Mouse (Mus musculus): ENCODE measurements at regions not wholly inside any gene's neighbourhood (a gene's known extent, or its start where the extent isn't known, plus 50 kb on each side); places are given as distances from the start of the nearest gene placed in this dataset.

- DNase-seq (ENCODE audit: low spot score) (no peak), ATAC-seq (ENCODE audit: insufficient read depth, low read depth) (no peak)
- Histone ChIP-seq H3K4me1 (ENCODE audit: control insufficient read depth, insufficient read depth) (no peaks in the 10 kb centered on the region), H3K4me2 (ENCODE audit: low read depth, low read length) (no peak overlapping the region), H3K4me3 (ENCODE audit: low read depth, low read length) (no peak overlapping the region), H3K27me3 (ENCODE audit: control insufficient read depth, insufficient read depth, low read length) (no peaks in the 10 kb centered on the region), H3K27ac (ENCODE audit: low read depth) (no peak overlapping the region), H3K9me3 (replicated peaks; ENCODE audit: control insufficient read depth, low read length) (no peaks in the 10 kb centered on the region), H3K9ac (replicated peaks; ENCODE audit: low read depth, low read length) (no peak overlapping the region), H3K36me3 (replicated peaks; ENCODE audit: control insufficient read depth, insufficient read depth, low read length) (no peaks in the 10 kb centered on the region)
- TF ChIP-seq EP300 (IDR thresholded peaks at IDR 0.05; ENCODE audit: low read depth), result no peak
- no peak for TF ChIP-seq CTCF (IDR thresholded peaks at IDR 0.05; ENCODE audit: low read depth)
- 88% methylated on average over 7 of the region's 7 CpGs for WGBS
Observed at GRCm38 (mm10) chr13:115178175-115178917, 76.6 kb upstream of the Itga1 start.

- DNase-seq (ENCODE audit: low spot score) (no peak), ATAC-seq (ENCODE audit: insufficient read depth, low read depth) (no peak)
- no peaks in the 10 kb centered on the region for H3K27me3 ChIP-seq (ENCODE audit: control insufficient read depth, insufficient read depth, low read length)
- no peak overlapping the region for H3K9ac ChIP-seq (replicated peaks; ENCODE audit: low read depth, low read length)
- no peak overlapping the region for H3K4me3 ChIP-seq (ENCODE audit: low read depth, low read length)
- no peak for TF ChIP-seq EP300 (IDR thresholded peaks at IDR 0.05; ENCODE audit: low read depth)
- no peak for TF ChIP-seq CTCF (IDR thresholded peaks at IDR 0.05; ENCODE audit: low read depth)
- no peak overlapping the region for H3K4me2 ChIP-seq (ENCODE audit: low read depth, low read length)
- H3K4me1 ChIP-seq (ENCODE audit: control insufficient read depth, insufficient read depth), result no peaks in the 10 kb centered on the region
- WGBS, result 56% methylated on average over 7 of the region's 7 CpGs
- H3K27ac ChIP-seq (ENCODE audit: low read depth), result no peak overlapping the region
- H3K9me3 ChIP-seq (replicated peaks; ENCODE audit: control insufficient read depth, low read length), result no peaks in the 10 kb centered on the region
- no peaks in the 10 kb centered on the region for H3K36me3 ChIP-seq (replicated peaks; ENCODE audit: control insufficient read depth, insufficient read depth, low read length)
Observed at GRCm38 (mm10) chr13:115171347-115172062, 69.7 kb upstream of the Itga1 start.

- WGBS, result 55% methylated on average over 3 of the region's 3 CpGs
- DNase-seq (ENCODE audit: low spot score) (no peak), ATAC-seq (ENCODE audit: insufficient read depth, low read depth) (no peak)
- Histone ChIP-seq H3K4me3 (ENCODE audit: low read depth, low read length) (no peak overlapping the region), H3K27me3 (ENCODE audit: control insufficient read depth, insufficient read depth, low read length) (no peaks in the 10 kb centered on the region), H3K36me3 (replicated peaks; ENCODE audit: control insufficient read depth, insufficient read depth, low read length) (no peaks in the 10 kb centered on the region), H3K4me2 (ENCODE audit: low read depth, low read length) (no peak overlapping the region), H3K27ac (ENCODE audit: low read depth) (no peak overlapping the region), H3K9ac (replicated peaks; ENCODE audit: low read depth, low read length) (no peak overlapping the region), H3K9me3 (replicated peaks; ENCODE audit: control insufficient read depth, low read length) (no peaks in the 10 kb centered on the region), H3K4me1 (ENCODE audit: control insufficient read depth, insufficient read depth) (no peaks in the 10 kb centered on the region)
- TF ChIP-seq EP300 (IDR thresholded peaks at IDR 0.05; ENCODE audit: low read depth) (no peak), CTCF (IDR thresholded peaks at IDR 0.05; ENCODE audit: low read depth) (no peak)
Observed at GRCm38 (mm10) chr13:115165981-115166380, 64.2 kb upstream of the Itga1 start.

- H3K9ac ChIP-seq (replicated peaks; ENCODE audit: low read depth, low read length), result no peak overlapping the region
- H3K27ac ChIP-seq (ENCODE audit: low read depth), result no peak overlapping the region
- no peaks in the 10 kb centered on the region for H3K9me3 ChIP-seq (replicated peaks; ENCODE audit: control insufficient read depth, low read length)
- TF ChIP-seq CTCF (IDR thresholded peaks at IDR 0.05; ENCODE audit: low read depth), result no peak
- no peak for TF ChIP-seq EP300 (IDR thresholded peaks at IDR 0.05; ENCODE audit: low read depth)
- no peak overlapping the region for H3K4me3 ChIP-seq (ENCODE audit: low read depth, low read length)
- no peaks in the 10 kb centered on the region for H3K27me3 ChIP-seq (ENCODE audit: control insufficient read depth, insufficient read depth, low read length)
- no peak for ATAC-seq (ENCODE audit: insufficient read depth, low read depth)
- 55% methylated on average over 4 of the region's 4 CpGs for WGBS
- H3K4me2 ChIP-seq (ENCODE audit: low read depth, low read length), result no peak overlapping the region
- no peaks in the 10 kb centered on the region for H3K36me3 ChIP-seq (replicated peaks; ENCODE audit: control insufficient read depth, insufficient read depth, low read length)
- no peaks in the 10 kb centered on the region for H3K4me1 ChIP-seq (ENCODE audit: control insufficient read depth, insufficient read depth)
- DNase-seq (ENCODE audit: low spot score), result no peak
Observed at GRCm38 (mm10) chr13:115162689-115163413, 61.1 kb upstream of the Itga1 start.

GRCm38 (mm10) chr13:115159386-115159785 lies 57.6 kb upstream of the Itga1 start:
- TF ChIP-seq CTCF (IDR thresholded peaks at IDR 0.05; ENCODE audit: low read depth), result no peak
- TF ChIP-seq EP300 (IDR thresholded peaks at IDR 0.05; ENCODE audit: low read depth), result no peak
- Histone ChIP-seq H3K27me3 (ENCODE audit: control insufficient read depth, insufficient read depth, low read length) (no peaks in the 10 kb centered on the region), H3K4me2 (ENCODE audit: low read depth, low read length) (no peak overlapping the region), H3K4me1 (ENCODE audit: control insufficient read depth, insufficient read depth) (no peaks in the 10 kb centered on the region), H3K9ac (replicated peaks; ENCODE audit: low read depth, low read length) (no peak overlapping the region), H3K27ac (ENCODE audit: low read depth) (no peak overlapping the region), H3K36me3 (replicated peaks; ENCODE audit: control insufficient read depth, insufficient read depth, low read length) (no peaks in the 10 kb centered on the region), H3K4me3 (ENCODE audit: low read depth, low read length) (no peak overlapping the region), H3K9me3 (replicated peaks; ENCODE audit: control insufficient read depth, low read length) (no peaks in the 10 kb centered on the region)
- DNase-seq (ENCODE audit: low spot score) (no peak), ATAC-seq (ENCODE audit: insufficient read depth, low read depth) (0 out of 2 replicates have a peak, but pooled peaks have one; percentile 41)
- 28% methylated on average over 4 of the region's 4 CpGs for WGBS
